Mouse (Mus musculus) lung, adult 18-20 months (tissue): ENCODE measurements around the gene Amigo3.
"Not testable (repeated sequence)": the region's sequence is repeated elsewhere in the genome, so short reads cannot be mapped to it uniquely, and the experiment has no call there.

Source experiments
- DNase-seq, 2 experiments: peaks; one replicate each; pipeline ENCODE4 v3.0.0; 2022; ENCODE audit warnings: mixed read lengths in 2 of 2

Amigo3 gene

GRCm38 (mm10) chr9:108052885-108053664, at the start of gene Amigo3:
TSS of gene Amigo3 (plus strand) at chr9:108053159.
- peak; percentile 97 to 98 for DNase-seq

DNA sequence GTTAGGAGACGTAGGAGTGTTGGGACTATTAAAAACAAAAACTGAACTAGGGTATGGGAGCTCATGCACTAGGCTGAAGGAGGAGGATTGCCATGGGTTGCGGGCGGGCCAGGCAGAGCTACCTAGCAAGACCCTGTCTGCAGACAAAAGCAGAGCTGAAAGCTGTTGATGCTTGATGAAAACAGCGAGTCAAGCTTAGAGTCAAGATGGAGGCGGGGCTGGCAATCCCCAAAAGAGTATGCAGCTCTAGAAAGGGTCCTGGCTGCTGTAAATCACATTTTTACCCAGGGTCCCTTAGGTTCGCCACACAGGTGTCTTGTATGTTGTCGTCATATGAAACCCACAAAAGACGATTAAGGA, 49.4 kb upstream of the Amigo3 start:
- no peak for DNase-seq

DNA sequence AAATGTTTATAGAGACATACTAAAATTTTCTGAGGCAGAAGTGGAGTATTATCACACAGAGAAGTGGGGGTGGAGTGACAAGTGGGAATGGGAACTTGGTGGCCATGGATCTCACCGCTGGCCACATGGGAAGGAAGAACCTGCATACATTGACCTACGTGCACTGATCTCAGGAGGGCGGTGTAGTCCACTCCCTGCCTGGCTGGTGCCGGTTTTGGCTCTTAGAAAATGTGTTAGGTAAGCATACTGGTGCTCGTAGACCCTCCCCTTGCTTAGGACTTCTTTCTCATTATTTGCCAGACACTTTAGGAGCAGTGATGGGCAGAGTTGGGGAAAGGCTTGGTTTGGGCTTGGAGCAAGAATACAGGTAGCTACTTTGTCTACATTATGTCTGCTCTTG, 44.9 kb upstream of the Amigo3 start:
- peak in 1 of 2 experiments; percentile 10 for DNase-seq

DNA sequence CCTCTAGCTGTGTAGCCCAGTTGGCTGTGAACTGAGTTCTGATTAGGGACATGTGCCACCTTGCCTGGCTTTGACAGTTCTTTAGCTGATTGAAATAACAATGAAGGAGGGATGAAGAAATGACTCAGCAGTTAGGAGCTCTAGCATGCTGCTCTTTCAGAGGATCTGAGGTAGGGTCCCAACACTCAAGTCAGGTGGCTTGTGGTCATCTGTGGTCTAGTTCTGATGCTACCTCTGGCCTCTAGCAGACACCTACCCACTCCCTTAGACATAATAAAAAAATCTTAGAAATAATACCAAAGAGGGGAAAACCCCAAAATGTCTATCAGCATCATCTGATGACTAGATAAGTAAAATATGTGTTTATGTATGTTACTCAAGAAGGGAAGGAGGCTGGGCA, 42.6 kb upstream of the Amigo3 start:
- no peak for DNase-seq

- not testable (repeated sequence) for DNase-seq
These were observed 39.4 kb upstream of the Amigo3 start for GRCm38 (mm10) chr9:108013577-108013976.

GRCm38 (mm10) chr9:108017127-108017526, 35.8 kb upstream of the Amigo3 start:
- DNase-seq, result no peak

DNA sequence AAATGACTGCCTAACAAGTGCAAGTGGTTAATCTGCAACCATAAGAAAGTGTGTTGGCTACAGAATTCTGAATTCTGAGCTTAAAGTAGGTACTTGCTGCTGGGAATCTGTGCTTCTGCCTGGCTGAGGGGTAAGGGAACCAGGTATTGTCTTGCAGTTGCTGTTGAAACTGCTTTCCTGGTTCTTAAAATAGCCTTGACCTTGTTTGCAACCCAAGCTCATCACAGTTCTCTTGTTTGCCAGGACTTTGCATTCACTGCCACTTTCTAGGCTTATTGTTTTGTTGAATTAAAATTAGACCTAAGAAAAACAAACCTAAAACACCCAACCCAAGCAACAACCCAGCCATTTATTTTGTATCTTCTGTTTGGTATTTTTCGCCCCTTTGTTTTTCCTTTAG, 32.2 kb upstream of the Amigo3 start:
- DNase-seq, result no peak

DNA sequence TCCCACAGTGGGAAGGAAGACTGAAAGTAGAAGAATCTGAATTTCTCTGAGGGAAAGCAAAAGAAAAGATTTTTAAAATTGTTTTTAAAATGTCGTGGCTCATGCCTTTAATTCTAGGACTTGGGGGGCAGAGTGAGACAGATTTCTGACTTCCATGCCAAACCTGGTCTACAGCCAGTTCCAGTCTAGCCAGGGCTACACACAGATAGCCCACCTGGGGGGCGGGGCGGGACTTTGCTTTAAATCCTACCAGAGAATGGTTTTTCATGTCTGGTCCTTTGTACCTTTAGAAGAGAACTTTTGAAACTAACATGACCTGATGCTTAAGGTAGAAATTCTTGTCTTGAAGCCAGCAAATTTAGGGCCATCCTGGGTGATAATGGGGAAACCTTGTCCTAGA, 29.7 kb upstream of the Amigo3 start:
- DNase-seq, result no peak

- no peak for DNase-seq
These were observed 26.4 kb upstream of the Amigo3 start for GRCm38 (mm10) chr9:108026584-108026983.

- DNase-seq, result no peak
These were observed 25.1 kb upstream of the Amigo3 start for GRCm38 (mm10) chr9:108027867-108028266.

DNA sequence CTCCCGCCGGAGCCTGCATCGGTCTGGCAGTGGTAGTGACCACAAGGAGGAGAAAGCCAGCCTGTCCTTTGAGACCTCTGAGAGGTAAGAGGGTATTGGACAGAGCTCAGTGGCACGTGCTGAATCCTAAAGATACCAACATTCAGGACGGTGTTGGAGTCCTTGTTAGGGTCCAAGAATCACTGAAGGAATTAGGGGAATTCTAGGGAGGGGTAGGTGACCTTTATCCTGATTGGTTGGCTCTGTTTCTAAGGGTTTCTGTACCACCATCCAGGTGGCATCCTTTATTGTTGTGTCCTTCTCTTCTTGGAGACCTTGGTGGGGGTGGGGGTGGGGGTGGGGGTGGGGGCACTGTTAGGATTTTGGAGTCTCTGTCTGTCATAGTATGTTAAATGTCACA, 20.8 kb upstream of the Amigo3 start:
- no peak for DNase-seq

- peak in 1 of 2 experiments; percentile 33 for DNase-seq
These were observed 17.4 kb upstream of the Amigo3 start for GRCm38 (mm10) chr9:108035331-108036156.

- no peak for DNase-seq
These were observed 8.0 kb upstream of the Amigo3 start for GRCm38 (mm10) chr9:108044751-108045492.

DNA sequence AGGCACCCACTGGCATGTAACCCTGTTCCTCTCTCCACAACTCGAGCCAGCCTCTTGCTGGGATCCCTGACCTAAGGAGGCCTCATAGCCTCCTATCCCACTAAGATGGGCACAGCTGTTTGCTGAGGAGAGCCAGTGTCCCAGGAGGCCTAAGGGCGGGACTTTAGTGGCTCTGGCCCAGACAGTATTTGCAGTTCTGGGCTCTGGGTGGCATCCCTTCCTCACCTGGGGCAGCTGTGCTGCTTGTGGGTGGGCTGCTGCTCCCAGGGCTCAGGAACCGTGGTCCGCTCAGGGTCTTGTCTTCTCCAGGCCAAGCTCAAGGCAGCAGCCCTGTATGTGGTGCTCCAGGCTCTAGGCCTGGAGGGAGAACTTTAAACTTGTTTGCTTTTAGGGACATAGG, 6.4 kb upstream of the Amigo3 start:
- DNase-seq, result no peak

- no peak for DNase-seq
These were observed 5.1 kb upstream of the Amigo3 start for GRCm38 (mm10) chr9:108047601-108048565.

- DNase-seq, result no peak
These were observed 4.4 kb upstream of the Amigo3 start for GRCm38 (mm10) chr9:108048566-108048955.

- DNase-seq, result peak; percentile 98
These were observed 3.9 kb upstream of the Amigo3 start, which contains the start of gene Gmppb for GRCm38 (mm10) chr9:108049016-108049455. TSS of gene Gmppb (plus strand) at chr9:108049242.

DNA sequence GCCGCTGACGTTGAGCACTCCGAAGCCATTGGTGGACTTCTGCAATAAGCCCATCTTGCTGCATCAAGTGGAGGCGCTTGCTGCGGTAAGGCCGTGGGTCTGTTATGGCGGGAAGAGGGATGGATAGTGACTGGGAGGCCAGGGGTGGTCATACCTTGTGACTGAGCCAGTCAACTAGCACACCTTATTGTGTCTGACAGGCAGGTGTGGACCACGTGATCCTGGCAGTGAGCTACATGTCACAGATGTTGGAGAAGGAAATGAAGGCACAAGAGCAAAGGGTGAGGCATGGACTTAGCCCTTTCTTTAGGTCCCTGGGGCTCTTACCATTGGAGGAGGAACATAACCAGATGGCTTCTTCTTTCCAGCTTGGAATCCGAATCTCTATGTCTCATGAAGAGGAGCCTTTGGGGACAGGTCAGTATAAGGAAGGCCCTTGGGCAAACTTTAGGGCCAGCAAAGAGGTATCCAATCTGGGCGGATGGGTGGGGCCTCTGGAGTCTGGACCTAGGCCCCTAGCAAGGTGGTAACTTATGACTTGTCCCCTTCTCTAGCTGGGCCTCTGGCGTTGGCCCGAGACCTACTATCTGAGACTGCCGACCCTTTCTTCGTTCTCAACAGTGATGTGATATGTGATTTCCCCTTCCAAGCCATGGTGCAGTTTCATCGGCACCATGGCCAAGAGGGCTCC, 3.3 kb upstream of the Amigo3 start:
- DNase-seq, result no peak

GRCm38 (mm10) chr9:108051184-108051930, 1.6 kb upstream of the Amigo3 start:
- no peak for DNase-seq

DNA sequence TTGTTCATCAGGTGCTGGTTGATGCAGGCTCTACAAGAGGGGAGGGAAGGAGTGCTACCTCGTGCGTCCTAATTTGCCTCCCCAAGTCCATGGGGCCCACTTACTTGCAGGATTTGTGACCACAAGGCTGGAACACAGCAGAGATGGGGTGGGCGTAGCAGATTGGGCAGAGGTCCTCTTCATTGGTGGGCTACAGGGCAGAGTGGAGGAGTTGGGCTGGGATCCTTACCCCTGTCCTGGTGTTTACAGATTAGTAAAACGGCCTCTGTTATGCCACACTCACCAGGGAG, 1.1 kb upstream of the Amigo3 start:
- DNase-seq, result no peak

GRCm38 (mm10) chr9:108052411-108052810, 548 bp upstream of the Amigo3 start:
- no peak for DNase-seq
